Mouse (Mus musculus): Measurements from ENCODE around the gene Arl14. TPM values are rescaled to one million over a fixed set of nuclear protein-coding genes. Genes with fewer than 3 reads are reported as not detected.

Gene Arl14
- not detected in 2 replicates for total RNA-seq (2023)

DNA sequence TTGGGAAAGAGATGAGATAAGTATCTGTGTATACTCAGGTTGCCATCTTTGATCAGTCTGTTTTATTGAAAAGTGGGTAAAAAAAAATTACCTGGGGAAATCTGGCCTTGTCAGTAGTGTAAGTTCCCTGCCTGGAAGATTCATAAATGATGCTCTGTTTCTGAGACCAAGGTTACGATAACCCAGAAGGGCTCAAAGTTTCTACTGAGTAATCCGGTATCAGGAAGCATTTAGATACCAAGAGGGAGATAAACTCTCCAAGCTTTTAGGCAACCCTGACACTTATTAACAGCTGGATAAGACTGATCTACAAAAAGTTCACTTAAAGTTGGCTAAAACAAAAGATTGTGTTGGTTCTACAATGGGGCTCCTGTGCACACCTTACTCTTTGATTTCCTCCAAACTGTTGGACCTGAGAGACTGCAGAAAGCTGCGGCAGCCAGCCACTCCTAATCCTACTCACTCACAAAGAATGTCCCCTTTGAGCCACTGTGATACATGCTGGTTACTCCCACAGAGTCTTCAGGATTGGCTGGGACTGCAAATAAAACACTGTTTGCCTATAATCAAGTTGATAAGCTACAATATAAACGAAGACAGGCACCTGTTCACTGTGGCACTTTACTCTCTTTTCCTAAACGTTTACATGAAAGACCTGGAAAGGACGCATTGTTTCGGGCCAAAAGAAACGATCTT is at the start of gene Arl14:
TSS of gene Arl14 (plus strand) at position 614 of the 696 bp plus-strand sequence.

Other genes starting within 250 kb of the Arl14 start
- 7.2 and 12.5 TPM in 2 replicates for gene Ift80, start 217.8 kb upstream of the Arl14 start, total RNA-seq (2023)
- 142 and 183 TPM in 2 replicates for gene Smc4, start 217.7 kb upstream of the Arl14 start, total RNA-seq (2023)
- gene Trim59, start 177.7 kb upstream of the Arl14 start, total RNA-seq (2023): 22.4 and 24.7 TPM in 2 replicates
- 162 and 205 TPM in 2 replicates for gene Kpna4, start 95.3 kb upstream of the Arl14 start, total RNA-seq (2023)
- 0.88 and 1.3 TPM in 2 replicates for gene Ppm1l, start 94.4 kb downstream of the Arl14 start, total RNA-seq (2023)